Mouse (Mus musculus): ENCODE results near the gene Kdm8.
A peak's percentile ranks its signal among the peaks of the same experiment; 100 is the strongest.

The Kdm8 gene

DNA sequence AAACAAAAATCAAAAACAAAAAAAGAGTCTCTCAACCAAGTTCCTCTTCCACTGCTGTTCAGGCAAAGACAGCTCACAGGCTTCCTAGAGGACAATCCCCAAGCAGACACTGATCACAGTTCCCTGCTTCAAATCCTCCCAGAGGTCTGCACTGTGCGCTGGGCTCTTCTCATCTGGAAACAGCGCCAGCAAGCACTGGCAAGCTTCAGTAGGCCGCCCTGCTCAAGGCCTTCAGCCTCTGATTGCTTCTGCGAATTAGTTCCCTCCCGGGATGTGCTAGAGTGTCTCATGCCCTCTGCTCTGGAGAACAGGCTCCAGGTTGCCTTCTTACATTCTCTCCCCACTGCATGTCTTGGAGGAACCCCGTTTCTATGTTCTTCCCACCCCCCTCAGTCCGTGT is 40.3 kb downstream of the Kdm8 start:
- no peak for TF ChIP-seq GATA4 (IDR thresholded peaks at IDR 0.05; ENCODE audit: insufficient replicate concordance, low read length)

DNA sequence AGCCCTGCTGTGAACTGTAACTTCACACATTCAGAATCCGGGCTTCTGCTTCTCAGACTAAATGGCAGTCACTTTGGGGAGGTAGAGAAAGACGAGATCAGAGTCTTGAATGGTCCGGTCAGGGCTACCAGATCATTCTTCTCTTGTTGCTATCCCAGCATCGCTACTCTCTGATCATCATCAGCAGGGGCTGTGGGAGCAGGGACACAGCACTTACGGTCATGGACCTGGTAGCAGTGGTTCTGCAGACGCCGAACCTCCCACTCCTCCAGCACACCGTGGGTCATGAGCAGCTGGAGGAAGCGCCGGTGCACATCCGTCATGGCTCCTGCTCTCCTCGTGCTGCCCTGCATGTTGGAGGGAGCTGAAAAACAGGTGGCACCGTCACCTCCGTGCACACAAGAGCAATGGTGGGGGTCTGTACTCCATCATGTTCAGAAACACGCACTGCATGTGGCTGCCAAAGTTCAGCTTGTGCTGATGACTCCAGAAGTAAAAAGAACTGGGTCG is 41.7 kb downstream of the Kdm8 start:
- no peak for TF ChIP-seq GATA4 (IDR thresholded peaks at IDR 0.05; ENCODE audit: insufficient replicate concordance, low read length)

DNA sequence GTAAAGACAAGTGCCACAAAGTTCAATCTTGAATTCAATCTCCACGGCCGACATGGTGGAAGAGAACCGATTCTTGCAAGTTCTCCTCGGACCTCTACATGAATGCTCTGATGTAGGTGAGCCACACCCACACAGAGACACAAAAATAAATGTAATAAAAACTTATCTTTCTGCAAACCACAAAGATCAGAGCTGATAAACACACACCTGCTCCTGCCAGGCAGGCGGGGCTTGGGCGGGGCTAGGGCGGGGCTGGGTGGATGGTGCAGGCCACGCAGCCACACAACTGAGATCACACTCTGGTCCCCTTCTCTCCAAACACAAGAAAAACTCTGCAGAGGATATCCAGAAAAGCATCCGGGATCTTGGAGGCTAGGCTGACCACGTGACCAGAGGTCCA is 42.6 kb downstream of the Kdm8 start:
- no peak for TF ChIP-seq GATA4 (IDR thresholded peaks at IDR 0.05; ENCODE audit: insufficient replicate concordance, low read length)

DNA sequence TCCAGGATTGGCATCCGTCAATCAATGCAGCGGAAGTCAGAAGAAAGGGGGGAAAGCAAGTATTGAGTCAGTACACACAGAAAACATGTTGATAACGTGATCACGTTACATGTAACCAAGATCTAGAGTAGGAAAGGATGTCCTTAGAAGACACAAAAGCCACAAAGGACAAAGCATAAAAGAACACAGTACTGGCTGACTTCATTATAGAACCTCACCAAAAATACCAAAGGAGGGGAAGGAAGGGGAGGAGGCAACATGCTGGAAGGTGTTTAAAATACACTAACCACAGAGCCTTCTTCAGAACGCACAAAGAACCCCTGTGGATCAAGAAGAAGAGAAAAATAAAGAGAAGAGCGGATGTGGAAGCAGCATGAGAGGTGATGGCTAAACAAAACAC is 44.2 kb downstream of the Kdm8 start:
- no peak for TF ChIP-seq GATA4 (IDR thresholded peaks at IDR 0.05; ENCODE audit: insufficient replicate concordance, low read length)

DNA sequence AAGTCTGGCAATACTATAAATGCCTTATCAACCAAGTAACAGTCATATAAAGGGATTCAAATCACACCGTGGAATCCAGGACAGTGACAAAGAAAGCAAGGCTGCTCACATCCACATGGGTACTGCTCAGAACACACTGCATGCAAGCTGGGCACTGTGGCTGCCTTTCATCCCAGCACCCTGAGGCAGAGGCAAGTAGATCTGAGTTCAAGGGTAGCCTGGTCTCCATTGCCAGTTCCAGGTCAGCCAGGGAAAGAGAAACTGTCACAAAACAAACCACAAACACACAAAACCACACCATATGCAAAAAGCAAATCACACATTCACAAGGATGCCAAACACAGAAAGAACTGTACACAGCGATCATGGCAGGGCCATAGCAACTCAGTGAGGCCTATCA is 45.2 kb downstream of the Kdm8 start:
- TF ChIP-seq GATA4 (IDR thresholded peaks at IDR 0.05; ENCODE audit: insufficient replicate concordance, low read length), result no peak

DNA sequence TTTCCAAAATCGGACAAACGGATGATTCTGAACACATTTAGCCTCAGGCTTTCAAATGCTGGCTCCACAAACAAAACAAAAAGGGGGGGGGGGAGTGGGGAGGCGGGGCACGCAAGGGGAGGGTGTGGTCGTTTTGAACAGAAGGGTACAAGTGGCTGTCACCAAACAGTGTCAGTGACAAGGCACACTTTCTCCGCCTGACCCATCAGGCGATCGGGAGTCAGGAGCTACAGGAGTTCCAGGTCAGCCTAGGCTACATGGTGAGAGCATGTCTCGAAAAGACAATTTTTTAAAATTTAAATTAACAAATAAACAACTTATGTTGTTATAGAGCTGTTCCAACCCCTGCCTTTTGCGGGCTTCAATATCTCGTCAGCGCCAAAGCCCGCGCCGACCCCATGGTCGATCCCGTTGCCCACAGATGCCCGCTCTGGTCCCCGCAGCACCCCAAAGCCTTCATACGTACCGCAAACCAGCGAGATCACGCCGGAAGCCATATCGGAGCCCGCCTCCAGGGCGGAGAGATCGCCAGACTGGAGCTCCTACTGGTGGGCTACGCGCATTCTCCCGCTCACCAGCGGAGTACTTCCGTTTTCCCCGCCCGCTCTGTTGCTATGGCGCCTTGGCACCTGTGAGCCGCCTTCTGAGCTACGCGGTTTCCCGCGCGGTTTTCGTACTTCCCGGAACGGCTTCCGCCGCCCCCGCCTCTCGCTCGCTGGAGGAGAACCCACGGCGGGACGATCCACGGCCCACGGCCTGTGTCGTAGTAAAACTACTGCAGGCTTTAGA is 46.7 kb downstream of the Kdm8 start, which contains the start of gene Nsmce1:
TSS of gene Nsmce1 (minus strand) at position 650 of the 789 bp plus-strand sequence.
- TF ChIP-seq GATA4 (IDR thresholded peaks at IDR 0.05; ENCODE audit: insufficient replicate concordance, low read length), result peak; percentile 60; the same call in 1 of the 2 replicates

DNA sequence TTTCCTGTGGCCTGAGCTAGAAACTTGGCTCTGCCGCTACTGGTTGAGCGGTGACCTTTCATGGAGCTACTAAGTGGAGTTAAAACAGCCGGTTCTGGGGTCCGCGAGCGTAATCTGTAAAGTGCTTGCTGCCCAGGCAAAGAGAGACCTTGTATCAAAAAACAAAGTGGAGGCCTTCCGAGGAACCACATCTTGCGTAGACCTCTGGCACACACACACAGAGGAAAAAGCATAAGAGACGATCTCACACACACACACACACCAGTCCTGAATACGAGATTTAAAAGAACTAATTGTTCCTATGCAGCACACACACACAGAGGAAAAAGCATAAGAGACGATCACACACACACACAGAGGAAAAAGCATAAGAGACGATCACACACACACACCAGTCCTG is 47.3 kb downstream of the Kdm8 start:
- no peak for TF ChIP-seq GATA4 (IDR thresholded peaks at IDR 0.05; ENCODE audit: insufficient replicate concordance, low read length)

DNA sequence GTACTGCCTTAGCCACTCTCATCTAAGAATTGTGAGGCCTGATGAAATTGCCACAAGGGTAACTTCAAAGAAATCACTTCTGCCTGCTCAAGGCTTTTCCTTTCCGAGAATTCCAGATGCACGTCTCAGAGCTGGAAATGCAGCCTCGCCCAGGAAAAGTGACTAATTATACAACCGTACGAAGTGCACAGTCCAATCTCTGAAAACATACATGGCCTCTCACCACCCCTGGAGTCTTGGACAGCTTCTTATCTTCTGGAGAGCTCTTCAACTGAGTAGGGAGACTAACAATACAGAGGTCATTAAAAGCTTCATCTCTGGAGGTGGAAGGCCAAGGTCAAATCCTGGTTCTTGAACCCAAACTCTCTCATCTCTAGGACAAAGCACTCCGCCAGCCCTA is 48.1 kb downstream of the Kdm8 start:
- peak; percentile 90 for TF ChIP-seq GATA4 (IDR thresholded peaks at IDR 0.05; ENCODE audit: insufficient replicate concordance, low read length)

DNA sequence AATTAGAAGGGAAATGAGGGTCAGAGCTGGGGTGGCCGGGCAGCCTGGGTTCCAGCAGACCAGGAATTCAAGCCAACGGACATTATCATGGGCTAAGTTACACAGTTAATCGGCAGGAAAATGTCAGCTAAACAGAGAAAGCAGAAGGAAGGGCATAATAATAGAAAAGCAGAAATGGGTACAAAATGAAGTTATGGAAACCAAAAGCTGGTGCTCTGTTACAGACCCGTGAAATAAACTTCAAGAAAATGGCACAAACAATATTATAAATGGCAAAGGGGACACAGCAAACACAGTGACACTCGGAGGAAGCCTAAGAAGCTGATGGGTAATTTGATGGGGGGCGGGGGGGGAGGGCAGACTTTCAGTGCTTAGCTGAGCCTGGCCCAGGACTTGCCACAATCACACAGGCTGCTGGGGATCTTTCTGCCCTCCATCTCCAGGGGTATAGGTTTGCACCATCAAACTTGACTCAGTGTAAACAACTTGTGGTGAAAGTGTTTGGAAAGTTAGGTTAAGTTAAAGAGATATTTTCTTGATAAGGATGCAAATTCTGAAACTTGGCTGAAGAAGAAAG is 51.5 kb downstream of the Kdm8 start:
- no peak for TF ChIP-seq GATA4 (IDR thresholded peaks at IDR 0.05; ENCODE audit: insufficient replicate concordance, low read length)

DNA sequence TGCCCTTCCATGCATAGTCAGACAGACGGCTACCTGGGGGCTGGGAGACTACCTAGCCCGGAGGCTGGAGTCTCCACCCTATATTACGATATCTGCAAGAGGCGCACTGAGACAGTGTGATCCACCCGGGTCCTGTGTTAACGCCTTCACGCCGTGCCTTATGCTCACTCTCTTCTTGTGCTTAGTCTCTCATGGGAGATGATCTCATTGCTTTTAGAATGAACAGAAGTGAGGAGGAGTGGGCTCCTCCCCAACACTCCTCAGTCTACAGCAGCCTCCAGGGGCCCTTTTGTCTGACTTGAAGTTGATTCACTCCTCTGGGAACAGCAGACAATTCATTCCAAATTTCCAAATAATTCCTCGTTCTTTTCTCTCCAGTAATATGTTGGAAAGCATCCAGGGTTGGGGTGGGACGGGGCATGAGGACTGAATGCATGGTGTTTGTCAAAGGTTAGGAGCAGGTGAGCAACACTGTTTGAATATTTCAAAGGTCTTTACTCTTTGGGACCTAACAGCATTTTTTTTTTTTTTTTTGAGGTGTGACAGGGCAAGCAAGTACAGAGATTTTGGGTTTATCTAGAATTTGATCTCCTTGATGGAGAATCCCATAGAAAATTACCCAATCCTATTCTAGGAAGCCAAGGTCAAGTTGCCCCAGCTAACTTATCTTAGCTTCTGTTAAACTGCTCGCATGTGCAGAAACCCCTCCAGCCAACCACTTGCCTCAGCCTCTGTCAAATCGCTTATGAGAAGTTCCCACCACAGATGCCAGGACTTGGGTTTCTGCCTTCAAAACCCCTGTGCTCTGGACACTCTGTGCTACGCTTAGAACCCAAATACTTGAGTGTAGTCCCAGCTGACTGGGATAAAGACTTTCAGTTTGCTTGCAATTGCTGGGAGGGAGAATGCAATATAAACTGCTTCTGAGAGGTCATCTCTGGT is 55.7 kb downstream of the Kdm8 start:
- TF ChIP-seq GATA4 (IDR thresholded peaks at IDR 0.05; ENCODE audit: insufficient replicate concordance, low read length), result no peak

DNA sequence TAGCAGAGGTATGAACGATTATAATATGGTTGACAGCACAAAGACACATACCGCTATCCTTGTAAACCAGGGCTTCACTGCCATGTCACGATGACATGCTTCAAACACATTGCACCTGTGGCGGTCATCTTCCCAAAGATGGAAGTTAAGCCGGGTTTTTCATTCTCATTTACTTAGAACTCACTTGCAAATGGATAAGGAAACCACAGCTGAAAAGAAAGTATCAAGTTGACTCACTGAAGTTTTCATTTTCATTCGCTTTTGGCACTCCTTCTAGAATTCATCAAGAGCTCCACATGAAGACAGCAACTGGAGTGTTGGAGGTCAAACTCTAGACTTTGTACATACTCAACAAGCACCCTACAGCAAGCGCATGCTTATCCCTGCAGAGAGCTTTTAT is 56.4 kb downstream of the Kdm8 start:
- TF ChIP-seq GATA4 (IDR thresholded peaks at IDR 0.05; ENCODE audit: insufficient replicate concordance, low read length), result no peak

DNA sequence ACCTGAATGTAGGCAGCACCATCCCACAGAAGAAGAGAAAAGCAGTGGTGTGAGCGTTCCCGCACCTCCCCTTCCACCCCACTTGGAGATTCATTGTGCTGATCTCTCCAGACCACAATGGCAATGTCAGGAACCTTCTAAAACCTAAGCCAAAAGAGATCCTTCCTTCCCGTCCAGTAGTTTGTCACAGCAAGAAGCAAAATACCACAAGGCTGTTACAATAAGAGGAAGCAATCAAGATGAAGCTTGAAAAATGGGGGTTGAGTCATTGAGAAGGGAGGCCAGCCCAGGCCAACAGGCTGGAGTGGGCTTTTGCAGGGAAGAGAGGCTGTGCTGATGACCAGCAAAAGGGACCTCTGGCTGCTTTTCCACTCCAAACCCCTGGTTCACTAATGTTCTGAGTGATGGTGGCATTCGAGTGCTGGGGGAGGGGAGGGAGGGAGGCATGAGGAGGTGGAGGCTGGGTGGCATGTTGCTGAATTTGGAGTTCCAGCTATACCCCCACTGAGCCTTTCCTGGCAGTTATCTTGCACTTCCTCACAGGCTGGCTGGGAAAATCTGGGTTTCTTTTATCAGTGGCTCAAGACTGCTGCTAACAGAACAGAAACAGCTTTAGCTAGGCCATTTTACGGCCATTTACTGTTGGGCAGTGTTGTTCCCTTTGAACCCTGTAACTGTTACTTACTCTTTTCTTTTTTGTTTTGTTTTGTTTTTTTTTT is 59.1 kb downstream of the Kdm8 start:
- peak; percentile 82 for TF ChIP-seq GATA4 (IDR thresholded peaks at IDR 0.05; ENCODE audit: insufficient replicate concordance, low read length)

DNA sequence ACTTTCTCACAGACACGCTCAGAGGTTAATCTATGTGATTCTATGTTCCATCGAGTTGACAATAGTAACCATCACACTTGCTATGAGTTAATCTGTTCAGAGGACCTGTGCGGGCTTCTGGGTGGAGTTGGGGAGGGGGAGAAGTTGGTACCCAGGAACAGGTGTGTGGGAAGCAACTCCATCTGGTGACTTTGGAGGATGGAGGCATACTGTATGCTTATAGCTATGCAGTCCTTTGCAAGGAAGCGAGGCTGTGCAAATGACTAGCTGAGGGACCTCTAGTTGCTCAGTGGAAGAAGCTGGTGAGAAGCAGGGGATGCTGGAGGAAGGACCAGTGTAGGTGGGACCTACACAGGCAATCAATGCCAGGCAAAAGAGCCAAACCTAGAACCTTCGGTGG is 60.1 kb downstream of the Kdm8 start:
- no peak for TF ChIP-seq GATA4 (IDR thresholded peaks at IDR 0.05; ENCODE audit: insufficient replicate concordance, low read length)

DNA sequence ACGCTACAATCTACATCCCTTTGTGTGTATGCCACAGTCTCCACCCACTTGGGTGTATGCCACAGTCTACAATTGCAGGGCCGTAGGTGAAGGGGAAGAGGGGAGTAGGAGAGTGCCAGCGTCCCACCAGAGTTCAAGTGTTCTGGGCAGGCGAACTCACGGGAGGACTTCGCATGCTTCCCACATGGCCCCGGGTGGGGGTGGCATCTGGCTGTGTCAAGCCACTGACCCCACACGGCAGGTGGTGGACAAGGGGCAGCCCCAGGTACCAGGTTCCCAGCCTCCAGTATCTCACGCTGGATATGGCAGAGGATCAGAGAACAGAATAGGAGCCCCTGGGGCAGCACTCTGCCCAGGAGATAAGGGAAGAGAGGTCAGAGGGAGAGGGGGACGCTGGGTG is 61.1 kb downstream of the Kdm8 start:
- no peak for TF ChIP-seq GATA4 (IDR thresholded peaks at IDR 0.05; ENCODE audit: insufficient replicate concordance, low read length)

DNA sequence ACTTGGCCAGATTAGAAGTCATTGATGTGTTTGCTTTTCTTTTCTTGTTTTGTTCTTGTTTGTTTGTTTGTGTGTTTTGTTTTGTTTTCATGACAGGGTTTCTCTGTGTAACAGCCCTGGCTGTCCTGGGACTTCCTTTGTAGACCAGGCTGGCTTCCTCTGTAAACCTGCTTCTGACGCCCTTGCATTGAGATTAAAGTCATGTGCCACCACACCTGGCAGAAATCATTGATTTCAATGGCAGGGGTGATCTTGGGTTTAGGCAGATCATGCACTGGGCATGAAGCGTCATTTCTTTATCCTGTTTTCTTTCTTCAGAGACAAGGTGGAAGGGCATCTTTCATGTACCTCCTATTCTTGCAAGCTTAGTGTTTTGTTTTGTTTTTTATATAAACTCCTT is 62.8 kb downstream of the Kdm8 start:
- no peak for TF ChIP-seq GATA4 (IDR thresholded peaks at IDR 0.05; ENCODE audit: insufficient replicate concordance, low read length)

Data from liver, adult (tissue).